Mouse (Mus musculus) layer of hippocampus, postnatal 10 days (tissue): Measurements from ENCODE around the gene Galk1. TPM values are rescaled to one million over a fixed set of nuclear protein-coding genes. Genes with fewer than 3 reads are reported as not detected.

Experiments
- DNase-seq, 2 experiments: peaks; one replicate each; pipeline ENCODE4 v3.0.0; 2021; ENCODE audit warnings: low spot score in 2 of 2
- total RNA-seq, 2 experiments: library from RNA; stranded (reverse); gene quantifications; 2 replicates each; pipeline ENCODE4 v1.2.3; 2021

The Galk1 gene
- total RNA-seq, 2 experiments from 2014 or later, result 20.5 to 24.7 TPM

DNA sequence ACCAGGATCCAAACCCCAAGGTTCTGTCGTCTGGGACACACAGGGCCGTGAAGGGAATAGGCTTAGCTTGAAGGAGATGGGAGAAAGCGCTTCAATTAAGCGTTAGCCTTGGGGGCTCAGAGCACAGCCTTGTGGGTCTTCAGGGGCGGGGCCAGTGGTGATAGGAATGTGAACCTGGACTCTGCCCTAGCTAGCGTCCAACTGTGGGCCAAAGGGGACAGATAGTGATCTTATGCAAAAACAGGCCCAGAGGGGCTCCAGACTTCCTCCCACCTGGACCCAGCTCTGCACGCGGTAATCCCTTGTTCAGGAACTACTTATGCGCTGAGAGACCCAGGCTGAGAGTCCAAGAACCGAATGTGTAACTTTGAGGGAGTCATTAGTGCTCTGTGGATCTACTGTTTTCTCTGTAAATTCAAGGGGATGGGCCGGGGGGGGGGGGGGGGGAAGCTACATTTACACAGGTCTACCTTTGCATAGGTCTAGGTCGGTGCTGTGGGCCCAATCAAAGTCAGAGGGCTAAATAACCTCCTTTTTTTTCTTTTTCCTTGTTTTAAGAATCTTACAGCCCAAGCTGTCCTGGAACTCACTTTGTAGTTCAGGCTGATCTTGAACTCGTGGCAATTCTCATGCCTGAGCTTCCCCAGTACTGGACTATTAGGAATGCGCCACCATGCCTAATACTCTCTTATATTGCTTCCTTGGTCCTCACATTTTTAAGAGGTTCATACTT is 824 bp downstream of the Galk1 start:
- DNase-seq, result no peak

DNA sequence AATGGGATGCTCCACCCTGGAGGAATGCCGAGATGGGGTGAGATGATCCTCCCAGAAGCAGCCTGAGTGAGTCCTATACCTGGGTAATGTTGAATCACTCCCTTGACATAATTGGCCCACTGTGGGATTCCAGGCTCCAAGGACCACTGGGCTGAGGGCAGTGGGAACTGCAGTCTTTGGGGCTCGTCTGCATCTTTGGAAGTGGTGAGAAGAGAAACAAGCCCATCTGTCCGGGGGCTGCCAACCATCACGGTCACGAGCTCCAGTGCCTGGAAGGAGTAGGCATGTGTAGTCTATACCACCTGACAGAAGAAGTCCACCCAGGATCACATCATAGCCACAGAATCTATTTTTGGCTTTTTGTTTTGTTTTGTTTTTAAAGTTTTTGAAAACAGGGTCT is 1.6 kb downstream of the Galk1 start:
- DNase-seq, result no peak

DNA sequence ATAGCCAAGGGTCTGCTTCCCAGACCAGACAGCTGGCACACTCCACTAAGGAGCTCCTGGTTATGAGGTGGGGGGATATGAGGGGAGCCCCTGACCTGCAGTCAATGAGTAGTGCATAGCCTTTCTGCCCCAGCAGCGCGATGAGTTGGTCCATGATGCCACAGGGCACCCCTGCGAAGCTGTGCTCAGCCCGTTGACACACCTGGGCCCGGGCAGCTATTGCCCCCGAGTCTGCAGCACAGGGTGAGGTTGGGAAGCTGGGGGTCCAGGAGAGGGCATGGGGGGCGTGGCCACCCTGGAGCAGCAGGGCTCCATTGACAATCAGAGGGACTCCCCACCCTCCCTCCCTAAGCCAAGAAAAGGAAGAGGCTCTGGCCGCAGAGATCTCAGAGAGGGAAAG is 2.4 kb downstream of the Galk1 start:
- DNase-seq, result no peak

DNA sequence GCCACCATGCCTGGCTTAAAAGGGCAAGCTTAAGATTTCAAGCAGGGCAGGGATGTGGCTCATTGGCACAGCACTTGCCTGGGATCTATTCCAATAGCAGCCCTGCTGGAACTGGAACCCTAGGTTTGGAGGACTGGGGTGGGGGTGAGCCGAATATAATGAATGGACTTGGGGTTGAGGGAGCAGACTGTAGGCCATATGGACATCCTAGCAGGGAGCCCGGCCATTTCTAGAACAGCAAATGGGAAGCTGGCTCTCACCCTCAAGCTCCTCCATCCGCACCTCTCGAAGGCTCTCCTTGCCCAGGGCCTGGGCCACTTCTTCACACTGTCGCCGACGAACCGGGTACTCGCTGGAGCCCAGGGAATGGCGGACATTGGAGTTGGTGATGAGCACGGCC is 2.9 kb downstream of the Galk1 start:
- no peak for DNase-seq

DNA sequence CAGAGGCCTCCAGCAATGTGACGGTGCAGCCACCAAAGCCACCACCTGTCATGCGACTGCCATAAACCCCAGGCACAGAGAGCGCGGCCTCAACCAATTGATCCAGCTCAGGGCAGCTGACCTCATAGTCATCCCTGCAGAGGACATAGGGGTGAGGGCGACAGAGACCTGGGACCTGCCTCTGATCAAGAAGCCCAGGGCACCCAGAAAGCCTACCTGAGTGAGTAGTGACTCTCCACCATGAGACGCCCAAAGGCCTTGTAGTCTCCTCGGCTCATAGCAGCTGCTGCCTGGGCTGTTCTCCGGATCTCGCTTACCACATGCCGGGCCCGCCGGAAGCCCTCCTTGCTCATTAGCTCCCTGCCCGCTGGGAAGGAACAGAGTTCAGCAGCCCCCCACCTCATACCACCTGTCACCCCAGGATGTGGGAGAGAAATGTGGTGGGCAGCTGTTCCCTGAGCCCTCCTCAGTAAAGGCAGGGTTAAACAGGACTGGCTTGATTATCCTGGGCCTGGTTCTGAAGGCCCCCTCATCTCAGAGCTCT is 3.6 kb downstream of the Galk1 start:
- no peak for DNase-seq

DNA sequence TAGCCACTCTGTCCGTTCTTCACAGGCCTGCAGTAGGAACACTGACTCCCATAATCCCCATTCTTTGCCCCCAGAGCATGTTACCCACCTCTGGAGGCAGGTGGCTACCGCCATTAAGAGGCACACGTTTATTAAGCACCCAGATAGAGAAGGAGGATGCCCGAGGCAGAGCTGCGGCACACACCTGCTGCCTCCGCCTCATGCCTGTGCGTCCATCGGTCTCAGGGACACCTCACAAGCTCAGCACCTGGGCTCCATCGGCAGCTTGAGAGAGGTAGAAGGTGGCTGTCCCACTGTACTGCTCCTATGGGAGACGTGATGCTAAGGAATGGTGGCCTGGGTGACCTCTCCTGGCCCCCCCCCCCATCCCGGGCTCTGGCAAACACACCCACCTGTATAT is 4.1 kb downstream of the Galk1 start:
- no peak for DNase-seq

DNA sequence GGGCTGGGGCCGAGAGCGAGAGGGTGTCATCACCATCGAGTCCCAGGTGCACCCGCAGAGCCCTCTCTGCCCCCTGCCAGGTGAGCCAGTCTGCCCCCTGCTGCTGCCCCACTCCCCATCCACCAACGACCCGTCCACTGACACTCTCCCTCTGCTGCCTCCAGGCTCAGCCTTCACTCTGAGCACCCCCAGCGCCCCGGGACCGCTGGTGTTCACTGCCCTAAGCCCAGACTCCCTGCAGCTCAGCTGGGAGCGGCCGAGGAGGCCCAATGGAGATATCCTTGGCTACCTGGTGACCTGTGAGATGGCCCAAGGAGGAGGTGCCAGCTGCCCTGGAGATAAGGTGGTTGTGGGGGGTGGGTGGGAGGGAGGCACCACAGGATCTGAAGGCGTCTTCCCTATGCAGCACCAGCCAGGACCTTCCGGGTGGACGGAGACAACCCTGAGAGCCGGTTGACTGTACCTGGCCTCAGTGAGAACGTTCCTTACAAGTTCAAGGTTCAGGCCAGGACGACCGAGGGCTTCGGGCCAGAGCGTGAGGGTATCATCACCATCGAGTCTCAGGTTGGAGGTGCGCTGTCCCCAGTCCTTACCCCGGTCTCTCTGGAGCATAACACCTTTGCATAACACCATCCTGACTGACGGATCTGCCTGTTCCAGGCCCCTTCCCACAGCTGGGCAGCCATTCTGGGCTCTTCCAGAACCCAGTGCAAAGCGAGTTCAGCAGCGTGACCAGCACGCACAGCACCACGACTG is 5.2 kb downstream of the Galk1 start:
- DNase-seq, result no peak

DNA sequence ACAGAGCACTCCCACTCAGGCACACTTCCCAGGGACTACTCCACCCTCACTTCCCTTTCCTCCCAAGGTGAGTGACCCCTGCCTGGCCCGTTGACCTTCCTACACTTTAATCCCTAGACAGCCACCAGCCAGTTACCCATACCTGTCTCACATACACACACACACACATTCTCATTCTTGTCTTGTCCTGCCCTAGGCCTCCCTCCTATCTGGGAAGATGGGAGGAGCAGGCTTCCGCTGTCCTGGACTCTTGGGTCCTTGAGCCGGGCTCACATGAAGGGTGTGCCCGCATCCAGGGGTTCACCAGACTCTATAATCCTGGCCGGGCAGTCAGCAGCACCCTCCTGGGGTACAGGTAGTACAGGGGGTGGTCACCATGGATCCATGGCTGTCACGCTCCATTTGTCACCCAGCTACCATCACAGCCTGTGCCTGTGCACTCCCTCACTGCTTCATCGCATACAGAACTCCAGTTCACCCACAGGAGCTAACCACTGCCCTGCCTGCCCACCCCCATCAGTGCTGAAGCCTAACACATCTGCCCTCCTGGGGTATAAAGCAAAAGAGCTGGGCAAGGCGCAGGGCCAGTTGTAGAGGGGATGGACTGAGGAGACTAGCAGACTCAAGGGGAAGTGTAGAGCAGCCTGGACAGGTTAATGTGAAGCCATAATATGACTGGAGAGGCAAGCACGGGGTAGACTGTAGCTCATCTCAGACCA is 6.7 kb downstream of the Galk1 start:
- no peak for DNase-seq

DNA sequence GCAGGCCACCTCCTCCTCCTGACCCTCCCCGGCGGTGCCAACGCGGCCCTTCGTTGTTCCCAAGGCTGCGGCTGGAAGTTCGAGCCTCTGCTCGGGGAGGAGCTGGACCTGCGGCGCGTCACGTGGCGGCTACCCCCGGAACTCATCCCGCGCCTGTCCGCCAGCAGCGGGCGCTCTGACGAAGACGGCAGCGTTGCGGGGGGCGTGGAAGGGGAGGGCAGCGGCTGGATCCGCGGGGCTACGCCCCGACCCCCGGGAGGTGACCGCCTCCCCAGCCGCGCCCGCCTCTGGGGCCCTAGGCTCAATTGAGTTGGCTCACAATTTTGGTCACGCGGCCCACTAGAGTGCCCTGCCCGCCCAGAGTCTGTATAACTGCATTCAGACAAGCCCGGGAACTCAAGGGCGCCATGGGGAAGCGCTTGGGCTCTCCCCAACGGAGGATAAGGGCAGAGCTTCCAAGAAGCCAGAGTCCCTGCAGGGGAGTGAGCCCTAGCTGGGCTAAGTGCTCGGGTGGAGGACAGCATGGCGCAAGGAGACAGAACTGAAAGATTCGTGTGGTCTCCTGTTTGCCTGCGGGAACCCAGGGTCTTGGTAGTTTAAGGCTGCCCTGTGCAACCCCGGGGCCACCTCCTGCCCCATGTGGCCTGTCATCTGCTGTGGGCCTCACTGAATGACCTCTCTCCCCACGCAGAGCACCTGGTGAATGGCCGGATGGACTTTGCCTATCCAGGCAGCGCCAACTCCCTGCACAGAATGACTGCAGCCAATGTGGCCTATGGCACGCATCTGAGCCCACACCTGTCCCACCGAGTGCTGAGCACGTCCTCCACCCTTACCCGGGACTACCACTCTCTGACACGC is 7.4 kb downstream of the Galk1 start:
- DNase-seq, result peak; percentile 64 to 80

DNA sequence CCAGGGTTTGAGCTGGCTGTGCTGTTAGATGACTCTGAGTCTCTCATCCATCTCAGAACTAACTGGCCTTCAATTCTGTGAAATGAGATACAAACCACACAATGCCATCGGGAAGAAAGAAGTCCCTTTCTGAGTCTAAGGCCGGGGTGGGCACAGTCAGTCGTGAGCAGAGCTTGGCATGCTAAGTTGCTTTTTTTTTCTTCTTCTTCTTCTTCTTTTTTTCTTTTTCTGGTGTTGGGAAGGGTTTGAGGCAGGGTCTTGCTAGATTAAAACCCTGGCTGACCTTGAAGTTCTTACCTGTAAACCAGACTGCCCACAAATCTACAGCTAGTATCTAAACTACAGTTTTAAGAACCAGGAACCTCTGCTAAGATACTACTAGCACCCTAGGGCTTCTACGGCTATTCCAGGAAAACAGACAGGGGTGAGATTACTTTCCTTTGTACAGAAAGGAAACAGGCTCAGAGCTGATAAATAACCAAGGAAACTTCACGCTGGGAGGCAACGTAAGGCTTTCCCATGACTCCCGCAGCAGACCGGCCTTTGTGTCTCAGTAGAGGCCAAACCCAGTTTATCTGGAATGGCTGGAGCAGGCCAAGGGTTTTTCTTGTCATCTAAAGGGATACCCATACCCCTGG is 8.2 kb downstream of the Galk1 start:
- DNase-seq, result no peak

DNA sequence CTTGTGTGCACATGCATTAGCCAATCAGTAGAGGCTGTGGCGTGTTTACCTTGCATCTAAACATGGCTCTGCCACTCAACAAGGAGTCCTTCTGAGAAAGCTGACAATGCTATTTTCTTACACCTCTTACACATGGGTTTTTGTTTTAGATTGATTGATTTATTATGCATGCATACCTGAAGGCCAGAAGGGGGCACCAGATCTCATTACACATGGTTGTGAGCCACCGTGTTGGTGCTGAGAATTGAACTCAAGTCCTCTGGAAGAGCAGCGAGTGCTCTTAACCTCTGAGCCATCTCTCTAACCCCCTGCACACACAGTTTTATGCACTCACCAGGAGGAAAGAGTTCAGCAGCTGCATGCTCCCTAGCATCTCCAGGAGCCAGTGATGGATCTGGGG is 9.6 kb downstream of the Galk1 start:
- DNase-seq, result no peak

DNA sequence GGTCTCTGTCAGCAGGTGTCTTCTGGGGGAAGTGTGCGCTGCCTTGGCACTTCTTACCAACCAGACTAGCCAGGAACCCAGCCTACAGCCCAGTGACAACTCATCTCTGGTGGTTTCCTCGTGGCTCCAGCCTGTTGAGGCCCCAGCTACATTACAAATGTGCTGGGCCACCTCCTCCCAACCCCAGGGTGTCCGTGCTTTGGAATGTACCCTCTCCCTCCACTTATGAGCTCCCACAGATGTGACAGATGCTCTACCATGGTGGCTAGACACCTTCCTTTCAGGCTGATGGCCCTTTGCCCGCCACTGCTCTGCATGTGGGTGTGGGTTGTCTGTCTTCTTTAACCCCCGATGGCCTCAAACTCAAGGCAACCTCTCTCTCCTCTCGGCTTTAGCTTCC is 10.8 kb downstream of the Galk1 start:
- no peak for DNase-seq

DNA sequence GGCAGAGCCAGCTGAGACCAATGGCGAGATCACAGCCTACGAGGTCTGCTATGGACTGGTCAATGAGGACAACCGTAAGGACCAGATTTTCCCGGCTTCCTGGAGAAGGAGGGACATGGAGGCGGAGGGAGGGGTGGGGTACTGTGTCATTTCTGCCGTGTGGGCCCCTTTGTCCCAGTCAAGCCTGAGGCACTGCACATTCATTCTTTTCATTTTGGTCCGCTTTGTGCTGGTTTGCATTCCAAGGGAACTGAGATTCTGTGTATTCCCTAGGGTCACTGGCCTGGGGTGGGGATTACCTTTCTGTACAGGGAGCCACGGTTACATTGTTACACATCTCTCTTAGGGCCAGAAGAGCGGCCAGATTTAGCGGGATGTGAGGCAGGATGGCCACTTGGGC is 11.9 kb downstream of the Galk1 start:
- DNase-seq, result no peak

DNA sequence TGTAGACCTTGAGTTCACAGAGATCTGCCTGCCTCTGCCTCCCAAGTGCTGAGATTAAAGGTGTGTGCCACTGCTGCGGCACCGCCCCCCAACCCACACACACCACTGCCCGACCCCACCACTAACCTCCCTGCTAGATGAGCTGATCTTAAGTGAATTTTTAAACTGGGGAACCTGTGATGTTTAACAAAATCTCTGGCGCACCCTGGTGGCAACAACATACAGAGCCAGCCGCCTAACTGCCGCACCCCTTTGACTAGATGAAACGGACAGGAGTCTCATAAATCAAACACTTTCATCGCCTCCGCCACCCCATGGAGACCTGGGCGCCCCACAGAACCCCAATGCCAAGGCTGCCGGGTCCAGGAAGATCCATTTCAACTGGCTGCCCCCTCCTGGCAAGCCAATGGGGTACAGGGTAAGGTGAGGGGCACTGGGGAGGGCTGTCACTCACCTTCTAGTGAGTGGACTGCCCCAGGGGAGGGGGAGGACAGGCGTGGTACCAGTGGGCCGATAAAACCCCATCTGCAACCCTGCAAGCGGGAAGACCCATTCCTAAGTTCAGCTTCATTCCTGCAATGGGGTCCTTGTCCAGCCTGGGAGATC is 12.9 kb downstream of the Galk1 start:
- peak; percentile 79 to 86 for DNase-seq

DNA sequence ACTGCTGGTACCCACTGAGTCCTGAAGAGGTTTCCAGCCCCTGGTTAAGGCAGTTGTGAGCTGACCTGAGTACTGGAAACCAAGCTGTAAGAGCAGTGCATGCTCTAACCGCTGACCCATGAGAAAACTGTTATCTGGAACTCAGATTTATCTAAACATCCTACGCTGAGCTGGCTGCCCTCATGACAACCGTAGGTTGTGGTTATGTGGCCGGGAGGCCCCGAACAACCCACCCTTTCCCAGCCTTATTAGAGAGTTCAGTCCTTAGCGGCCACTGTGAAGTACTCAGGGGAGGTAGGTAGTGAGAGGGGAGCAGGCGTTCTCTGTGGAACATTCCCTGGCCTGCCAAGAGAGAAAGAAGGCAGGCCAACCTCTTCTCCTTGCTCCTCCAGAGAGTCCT is 13.5 kb downstream of the Galk1 start:
- DNase-seq, result no peak

DNA sequence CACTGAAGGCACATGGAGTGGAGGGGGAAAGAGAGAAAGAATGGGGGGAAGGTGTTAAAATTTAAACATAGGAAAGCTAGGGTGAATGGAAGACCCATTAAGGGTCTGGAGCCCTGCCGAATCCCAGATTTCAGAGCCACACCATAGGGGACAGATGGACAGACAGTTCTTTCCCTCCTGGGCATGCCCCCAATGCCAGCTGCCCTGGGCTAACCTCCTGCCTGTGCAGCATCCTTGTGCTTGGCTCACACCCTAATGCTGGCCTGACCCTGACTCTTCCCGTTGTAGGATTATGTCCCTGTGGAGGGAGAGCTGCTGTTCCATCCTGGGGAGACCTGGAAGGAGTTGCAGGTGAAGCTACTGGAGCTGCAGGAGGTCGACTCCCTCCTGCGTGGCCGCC is 14.9 kb downstream of the Galk1 start:
- DNase-seq, result no peak

DNA sequence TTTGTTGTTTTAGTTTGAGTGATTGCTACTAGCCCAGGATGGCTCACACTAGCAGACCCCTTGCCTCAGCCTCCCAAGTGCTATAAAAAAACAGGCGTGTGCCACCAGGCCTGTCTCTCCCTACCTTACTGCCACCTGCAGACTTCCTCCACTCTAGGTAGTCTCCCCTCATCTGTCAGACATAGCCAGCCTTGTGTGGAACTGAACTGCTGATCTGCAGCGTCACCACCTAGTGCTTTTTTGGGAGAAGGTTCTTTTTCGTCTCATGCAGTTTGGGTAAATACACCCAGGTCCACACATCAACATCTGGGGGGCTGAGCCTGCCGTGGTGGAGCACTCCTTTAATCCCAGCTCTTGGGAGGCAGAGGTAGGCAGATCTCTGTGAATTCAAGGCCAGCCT is 15.5 kb downstream of the Galk1 start:
- no peak for DNase-seq

DNA sequence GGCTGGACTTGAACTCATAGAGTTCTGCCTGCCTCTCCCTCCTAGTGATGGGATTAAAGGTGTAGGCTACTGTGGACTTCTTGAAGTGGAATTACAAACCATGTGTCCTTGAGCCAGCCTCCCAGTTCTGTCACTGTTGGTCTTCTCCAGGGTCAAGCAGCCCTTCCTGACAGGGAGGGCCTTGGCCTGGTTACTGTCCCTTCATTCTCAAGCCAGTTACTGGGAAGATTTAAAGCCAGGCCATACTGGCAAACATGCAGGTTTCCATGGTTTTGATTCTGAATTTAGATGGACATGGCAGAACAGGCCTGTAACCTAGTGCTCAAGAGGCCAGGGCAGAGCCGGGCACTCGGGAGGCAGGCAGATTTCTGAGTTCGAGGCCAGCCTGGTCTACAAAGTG is 17.3 kb downstream of the Galk1 start:
- no peak for DNase-seq

DNA sequence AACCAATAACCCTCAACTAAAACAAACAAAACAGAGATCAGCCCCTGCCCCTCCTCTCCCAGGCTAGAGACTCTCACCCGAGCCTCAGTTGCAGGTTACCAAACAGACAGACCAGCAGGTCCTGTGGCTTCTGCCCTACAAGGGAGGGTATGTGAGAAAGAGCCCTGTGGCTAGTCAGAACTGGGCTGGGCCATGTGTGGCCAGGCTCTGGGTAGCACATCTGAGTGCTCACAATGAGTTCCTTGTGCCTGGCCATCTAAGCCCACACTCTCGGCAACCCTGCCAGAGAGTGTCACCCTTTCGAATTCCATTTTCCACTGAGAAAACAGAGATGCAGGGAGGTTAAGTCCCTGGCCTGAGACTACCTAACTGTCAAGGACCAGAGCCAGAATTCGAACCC is 20.4 kb downstream of the Galk1 start:
- no peak for DNase-seq

DNA sequence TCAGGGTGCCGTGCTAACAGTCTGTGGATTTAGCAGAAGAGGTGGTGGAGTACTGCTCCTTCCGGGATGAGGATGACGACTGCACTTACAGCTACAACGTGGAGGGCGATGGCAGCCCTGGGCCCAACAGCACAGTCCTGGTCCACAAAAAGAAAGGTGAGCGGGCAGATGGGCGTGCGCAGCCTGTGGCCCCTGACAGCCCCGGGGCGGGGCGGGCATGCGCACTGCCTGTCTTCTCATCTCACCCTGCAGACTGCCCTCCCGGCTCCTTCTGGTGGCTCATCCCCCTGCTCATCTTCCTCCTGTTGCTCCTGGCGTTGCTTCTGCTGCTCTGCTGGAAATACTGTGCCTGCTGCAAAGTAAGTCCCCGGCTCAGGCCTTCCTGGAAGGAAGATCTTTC is 22.8 kb downstream of the Galk1 start:
- DNase-seq, result no peak
